Mouse (Mus musculus): ENCODE data around the gene Clec5a. TPM values are rescaled to one million over a fixed set of nuclear protein-coding genes. Genes with fewer than 3 reads are reported as not detected.
"Not testable (repeated sequence)": the region's sequence is repeated elsewhere in the genome, so short reads cannot be mapped to it uniquely, and the experiment has no call there.

Clec5a gene
- polyA plus RNA-seq (2014; fragmentation: Nextera tagmentation; extraction: Ambion mirVana): 0.11 and 1.1 TPM in 2 replicates

DNA sequence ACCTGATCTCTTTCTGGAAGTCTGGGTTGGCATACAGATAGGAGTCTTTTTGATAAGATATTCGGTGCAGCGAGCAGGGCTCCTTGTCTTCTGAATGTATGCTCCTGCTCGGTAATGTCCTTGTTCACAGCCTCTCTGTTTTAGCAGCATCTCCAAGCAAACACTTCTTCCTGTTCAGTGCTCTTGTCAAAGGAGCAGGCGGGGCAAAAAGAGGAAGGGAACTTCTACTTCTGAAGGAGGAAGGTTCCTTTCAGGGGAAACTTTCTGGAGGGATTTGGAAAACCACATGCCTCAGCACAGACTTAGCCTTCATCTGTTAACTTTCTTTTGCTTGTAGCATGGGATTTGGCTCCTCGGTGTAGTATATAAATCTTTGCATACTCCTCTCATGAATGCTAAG lies at the start of gene Clec5a:
Clec5a (minus strand) TSS at position 177 of the 400 bp plus-strand sequence.
- no peak for DNase-seq
- Histone ChIP-seq H3K4me2 (ENCODE audit: low read length) (no peak within 1 kb of the TSS), H3K27me3 (ENCODE audit: control insufficient read depth, insufficient read depth, low read length) (no peaks in the 10 kb centered on the region), H3K36me3 (ENCODE audit: control insufficient read depth, insufficient read depth, low read length) (no peaks in the 10 kb centered on the region), H3K4me3 (replicated peaks; ENCODE audit: low read depth, low read length) (no peak within 1 kb of the TSS), H3K27ac (replicated peaks; ENCODE audit: low read depth, low read length) (no peak within 1 kb of the TSS), H3K9ac (replicated peaks; ENCODE audit: low read length) (no peak within 1 kb of the TSS), H3K9me3 (ENCODE audit: control insufficient read depth, low read length) (no peaks in the 10 kb centered on the region), H3K4me1 (ENCODE audit: control insufficient read depth, insufficient read depth, low read length) (no peaks in the 10 kb centered on the region)
- ATAC-seq (ENCODE audit: low FRiP score, low TSS enrichment): no peak
- 87% methylated on average over 5 of the region's 5 CpGs for WGBS

DNA sequence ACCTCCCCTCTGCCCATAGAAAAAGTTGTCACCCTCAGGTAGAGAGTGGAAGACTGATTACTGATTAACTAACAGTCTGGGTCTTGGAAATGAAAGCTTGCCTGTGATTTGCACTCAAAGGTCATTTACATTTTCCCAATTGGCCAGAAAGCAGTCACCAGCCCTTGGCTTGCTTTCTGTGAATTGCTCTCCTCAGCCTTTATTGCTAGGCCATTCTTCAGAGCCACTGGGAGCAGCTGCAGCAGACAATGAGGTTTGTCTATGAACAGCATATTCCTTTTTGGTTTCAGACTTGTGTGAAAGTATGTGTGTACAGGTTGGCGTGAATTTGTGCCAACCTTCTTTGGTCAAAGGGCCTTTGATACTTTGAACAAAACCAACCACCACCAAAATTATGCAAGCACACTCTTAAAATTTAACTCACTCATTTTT lies 49.0 kb upstream of the Clec5a start:
- Histone ChIP-seq H3K9ac (replicated peaks; ENCODE audit: low read length) (no peak overlapping the region), H3K9me3 (ENCODE audit: control insufficient read depth, low read length) (no peaks in the 10 kb centered on the region), H3K36me3 (ENCODE audit: control insufficient read depth, insufficient read depth, low read length) (no peaks in the 10 kb centered on the region), H3K4me2 (ENCODE audit: low read length) (no peak overlapping the region), H3K4me3 (replicated peaks; ENCODE audit: low read depth, low read length) (no peak overlapping the region), H3K27me3 (ENCODE audit: control insufficient read depth, insufficient read depth, low read length) (no peaks in the 10 kb centered on the region), H3K27ac (replicated peaks; ENCODE audit: low read depth, low read length) (no peak overlapping the region), H3K4me1 (ENCODE audit: control insufficient read depth, insufficient read depth, low read length) (no peaks in the 10 kb centered on the region)
- ATAC-seq (ENCODE audit: low FRiP score, low TSS enrichment) (no peak), DNase-seq (no peak)
- 63% methylated on average over 1 of the region's 1 CpGs for WGBS

DNA sequence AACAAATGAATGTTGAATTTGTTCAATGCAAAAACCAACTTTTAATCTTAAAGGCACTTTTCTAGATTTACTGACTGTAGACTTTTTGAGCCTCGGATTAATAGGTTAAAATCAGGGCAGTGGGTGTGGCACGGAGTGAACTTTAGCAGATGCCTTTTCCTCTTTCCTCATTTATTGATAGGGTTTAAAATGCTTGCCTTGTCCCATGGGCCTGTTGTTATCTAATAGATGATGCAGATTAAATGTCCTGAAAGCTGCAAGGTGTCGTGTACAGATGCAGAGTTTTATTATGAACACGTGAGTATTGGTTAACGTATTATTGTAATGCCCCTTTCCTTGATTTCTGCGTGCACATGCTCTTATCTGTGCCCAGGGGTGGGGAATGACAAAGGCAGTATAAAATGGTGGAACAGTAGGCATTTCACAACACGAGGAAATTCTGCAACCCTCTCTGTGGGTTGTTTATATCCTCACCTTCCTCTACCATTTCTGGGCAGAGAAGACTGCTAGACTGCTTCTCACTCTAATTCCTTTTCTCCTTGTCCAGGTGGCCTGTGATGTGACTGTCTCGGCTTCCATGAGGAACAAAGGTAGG lies 42.9 kb upstream of the Clec5a start, which contains the start of gene Mgam:
Mgam (plus strand) TSS at position 426 of the 595 bp plus-strand sequence.
- Histone ChIP-seq H3K9ac (replicated peaks; ENCODE audit: low read length) (no peak within 1 kb of the TSS), H3K9me3 (ENCODE audit: control insufficient read depth, low read length) (no peaks in the 10 kb centered on the region), H3K4me3 (replicated peaks; ENCODE audit: low read depth, low read length) (no peak within 1 kb of the TSS), H3K36me3 (ENCODE audit: control insufficient read depth, insufficient read depth, low read length) (no peaks in the 10 kb centered on the region), H3K4me1 (ENCODE audit: control insufficient read depth, insufficient read depth, low read length) (no peaks in the 10 kb centered on the region), H3K27ac (replicated peaks; ENCODE audit: low read depth, low read length) (no peak within 1 kb of the TSS), H3K4me2 (ENCODE audit: low read length) (no peak within 1 kb of the TSS), H3K27me3 (ENCODE audit: control insufficient read depth, insufficient read depth, low read length) (no peaks in the 10 kb centered on the region)
- WGBS: 86% methylated on average over 8 of the region's 8 CpGs
- ATAC-seq (ENCODE audit: low FRiP score, low TSS enrichment) (no peak), DNase-seq (no peak)

DNA sequence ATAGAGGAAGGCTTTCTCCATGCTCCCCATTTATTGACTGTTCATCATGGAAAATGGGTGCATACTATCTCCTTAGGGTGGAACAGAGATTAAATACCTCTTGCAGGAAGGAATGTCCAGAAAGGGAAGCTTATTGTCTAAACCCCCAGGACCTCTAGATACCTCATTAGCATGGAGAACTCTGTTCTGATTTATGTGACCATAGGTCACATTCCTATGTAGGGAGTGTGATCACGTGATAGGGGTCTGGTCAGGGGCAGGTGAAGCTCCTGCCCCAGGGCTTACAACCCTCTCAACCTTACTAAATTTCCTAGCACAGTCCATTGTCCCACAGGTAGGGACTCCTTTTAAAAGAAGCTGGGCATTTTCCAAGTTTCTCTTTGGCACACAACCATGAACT lies 40.5 kb upstream of the Clec5a start:
- H3K27ac ChIP-seq (replicated peaks; ENCODE audit: low read depth, low read length): no peak overlapping the region
- H3K9me3 ChIP-seq (ENCODE audit: control insufficient read depth, low read length): no peaks in the 10 kb centered on the region
- H3K4me1 ChIP-seq (ENCODE audit: control insufficient read depth, insufficient read depth, low read length): no peaks in the 10 kb centered on the region
- H3K4me3 ChIP-seq (replicated peaks; ENCODE audit: low read depth, low read length): no peak overlapping the region
- no peaks in the 10 kb centered on the region for H3K36me3 ChIP-seq (ENCODE audit: control insufficient read depth, insufficient read depth, low read length)
- H3K4me2 ChIP-seq (ENCODE audit: low read length): no peak overlapping the region
- no peak for DNase-seq
- H3K27me3 ChIP-seq (ENCODE audit: control insufficient read depth, insufficient read depth, low read length): no peaks in the 10 kb centered on the region
- WGBS: 63% methylated on average over 1 of the region's 1 CpGs
- no peak for ATAC-seq (ENCODE audit: low FRiP score, low TSS enrichment)
- H3K9ac ChIP-seq (replicated peaks; ENCODE audit: low read length): no peak overlapping the region

DNA sequence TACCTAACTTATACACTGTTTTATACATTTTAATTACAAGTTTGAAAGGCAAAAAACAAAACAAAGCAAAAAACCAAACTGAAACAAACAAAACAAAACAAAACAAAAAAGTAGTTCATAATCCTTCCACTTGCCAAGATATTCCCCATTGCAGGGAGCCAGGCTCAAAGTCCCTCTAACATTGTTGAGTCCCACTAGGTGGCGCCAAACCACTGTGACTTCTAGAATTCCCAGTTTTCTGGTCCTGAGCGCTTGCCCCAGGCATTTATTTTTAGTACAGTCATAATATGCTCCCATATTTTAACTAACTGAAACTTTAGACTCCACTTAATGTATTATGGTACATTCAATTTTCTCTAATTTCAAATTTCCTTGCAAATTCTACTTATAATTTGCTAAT lies 32.3 kb upstream of the Clec5a start:
- 0 out of 2 replicates have a peak, but pooled peaks have one; percentile 58 for ATAC-seq (ENCODE audit: low FRiP score, low TSS enrichment)

DNA sequence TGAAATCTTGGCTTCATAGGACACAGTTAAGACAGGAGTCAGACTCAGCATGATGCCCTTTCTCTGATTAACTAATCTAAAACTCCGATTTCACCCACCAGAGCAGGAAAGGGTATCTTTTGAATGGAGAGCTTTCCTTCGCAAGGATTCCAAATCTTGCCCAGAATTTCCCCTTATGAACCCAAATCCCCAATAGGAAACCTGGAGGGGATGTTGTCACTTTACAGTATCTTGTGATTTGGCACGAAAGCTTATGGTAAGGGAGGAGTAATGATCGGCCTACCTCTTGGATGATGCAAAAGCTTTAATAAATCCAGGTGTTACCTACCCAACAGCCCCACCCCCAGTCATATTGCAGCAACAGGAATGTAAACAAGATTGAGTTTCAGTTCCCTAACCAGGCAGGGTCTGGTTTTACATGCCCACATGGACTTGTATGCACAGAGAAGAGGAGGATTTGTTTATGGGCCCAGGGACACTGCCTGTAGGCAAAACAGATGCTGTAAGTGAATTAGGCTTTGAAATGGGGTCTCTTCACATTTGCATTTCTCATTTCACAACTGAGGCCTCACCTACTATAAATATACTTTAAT lies 27.7 kb upstream of the Clec5a start, which contains the start of gene Tas2r138:
Tas2r138 (minus strand) TSS at position 51 of the 593 bp plus-strand sequence.
- WGBS: 86% methylated on average over 4 of the region's 4 CpGs
- H3K27me3 ChIP-seq (ENCODE audit: control insufficient read depth, insufficient read depth, low read length): no peaks in the 10 kb centered on the region

More for the DNA sequence above, 32.3 kb upstream of the Clec5a start:
- H3K9ac ChIP-seq (replicated peaks; ENCODE audit: low read length): no peak overlapping the region
- H3K4me1 ChIP-seq (ENCODE audit: control insufficient read depth, insufficient read depth, low read length): no peaks in the 10 kb centered on the region
- no peak overlapping the region for H3K4me3 ChIP-seq (replicated peaks; ENCODE audit: low read depth, low read length)
- H3K36me3 ChIP-seq (ENCODE audit: control insufficient read depth, insufficient read depth, low read length): no peaks in the 10 kb centered on the region
- peak; percentile 91 for DNase-seq
- no peaks in the 10 kb centered on the region for H3K9me3 ChIP-seq (ENCODE audit: control insufficient read depth, low read length)
- H3K27me3 ChIP-seq (ENCODE audit: control insufficient read depth, insufficient read depth, low read length): no peaks in the 10 kb centered on the region
- WGBS: 17% methylated on average over 2 of the region's 2 CpGs
- H3K4me2 ChIP-seq (ENCODE audit: low read length): no peak overlapping the region
- no peak overlapping the region for H3K27ac ChIP-seq (replicated peaks; ENCODE audit: low read depth, low read length)

DNA sequence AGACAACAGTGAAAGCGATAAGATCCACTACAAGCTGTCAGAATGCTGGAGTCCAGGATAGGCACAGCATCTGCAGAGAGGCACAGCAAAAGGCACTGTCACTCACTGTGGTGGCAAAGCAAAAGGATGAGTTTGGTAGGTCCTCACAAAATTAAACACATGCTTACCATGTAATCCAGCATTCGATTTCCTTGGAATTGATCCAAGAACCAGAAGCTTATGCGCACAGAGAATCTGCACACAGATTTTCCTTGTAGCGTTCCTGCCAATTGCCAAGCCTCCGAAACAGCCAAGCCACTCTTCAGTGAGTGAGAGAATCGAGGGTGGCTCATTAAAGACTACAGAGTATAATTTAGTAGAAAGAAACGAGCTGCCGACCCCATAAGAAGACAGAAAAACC lies 24.6 kb upstream of the Clec5a start:
- Histone ChIP-seq H3K36me3 (ENCODE audit: control insufficient read depth, insufficient read depth, low read length) (no peaks in the 10 kb centered on the region), H3K9me3 (ENCODE audit: control insufficient read depth, low read length) (no peaks in the 10 kb centered on the region), H3K4me1 (ENCODE audit: control insufficient read depth, insufficient read depth, low read length) (no peaks in the 10 kb centered on the region), H3K9ac (replicated peaks; ENCODE audit: low read length) (no peak overlapping the region), H3K27me3 (ENCODE audit: control insufficient read depth, insufficient read depth, low read length) (no peaks in the 10 kb centered on the region), H3K4me3 (replicated peaks; ENCODE audit: low read depth, low read length) (no peak overlapping the region), H3K4me2 (ENCODE audit: low read length) (no peak overlapping the region), H3K27ac (replicated peaks; ENCODE audit: low read depth, low read length) (no peak overlapping the region)
- peak; percentile 47 for DNase-seq
- 72% methylated on average over 8 of the region's 8 CpGs for WGBS
- ATAC-seq (ENCODE audit: low FRiP score, low TSS enrichment): no peak

More for the DNA sequence above, 27.7 kb upstream of the Clec5a start, which contains the start of gene Tas2r138:
- ATAC-seq (ENCODE audit: low FRiP score, low TSS enrichment) (no peak), DNase-seq (no peak)
- H3K36me3 ChIP-seq (ENCODE audit: control insufficient read depth, insufficient read depth, low read length): no peaks in the 10 kb centered on the region
- H3K4me2 ChIP-seq (ENCODE audit: low read length): no peak within 1 kb of the TSS
- no peaks in the 10 kb centered on the region for H3K9me3 ChIP-seq (ENCODE audit: control insufficient read depth, low read length)
- H3K9ac ChIP-seq (replicated peaks; ENCODE audit: low read length): no peak within 1 kb of the TSS
- H3K4me1 ChIP-seq (ENCODE audit: control insufficient read depth, insufficient read depth, low read length): no peaks in the 10 kb centered on the region
- no peak within 1 kb of the TSS for H3K27ac ChIP-seq (replicated peaks; ENCODE audit: low read depth, low read length)
- no peak within 1 kb of the TSS for H3K4me3 ChIP-seq (replicated peaks; ENCODE audit: low read depth, low read length)

DNA sequence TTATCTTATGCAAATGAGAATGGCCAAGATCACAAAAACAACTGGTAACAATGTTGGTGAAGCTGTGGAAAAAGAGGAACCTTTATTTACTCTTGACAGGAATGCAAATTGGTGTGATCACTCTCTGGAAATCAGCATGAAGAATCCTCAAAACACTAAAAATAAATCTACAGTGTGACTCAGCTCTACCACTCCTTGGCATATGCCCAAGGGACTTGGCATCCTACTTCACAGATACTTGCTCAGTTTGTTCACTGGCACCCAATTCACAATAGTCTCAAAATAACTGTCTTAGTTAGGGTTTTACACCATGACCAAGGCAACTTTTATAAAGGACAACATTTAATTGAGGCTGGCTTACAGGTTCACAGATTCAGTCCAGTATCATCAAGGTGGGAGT lies 21.8 kb upstream of the Clec5a start:
- H3K4me3 ChIP-seq (replicated peaks; ENCODE audit: low read depth, low read length): no peak overlapping the region
- H3K9me3 ChIP-seq (ENCODE audit: control insufficient read depth, low read length): no peaks in the 10 kb centered on the region
- ATAC-seq (ENCODE audit: low FRiP score, low TSS enrichment): no peak
- no peaks in the 10 kb centered on the region for H3K4me1 ChIP-seq (ENCODE audit: control insufficient read depth, insufficient read depth, low read length)
- no peaks in the 10 kb centered on the region for H3K27me3 ChIP-seq (ENCODE audit: control insufficient read depth, insufficient read depth, low read length)
- H3K4me2 ChIP-seq (ENCODE audit: low read length): no peak overlapping the region
- no peaks in the 10 kb centered on the region for H3K36me3 ChIP-seq (ENCODE audit: control insufficient read depth, insufficient read depth, low read length)
- no peak overlapping the region for H3K9ac ChIP-seq (replicated peaks; ENCODE audit: low read length)
- H3K27ac ChIP-seq (replicated peaks; ENCODE audit: low read depth, low read length): no peak overlapping the region
- DNase-seq: no peak

DNA sequence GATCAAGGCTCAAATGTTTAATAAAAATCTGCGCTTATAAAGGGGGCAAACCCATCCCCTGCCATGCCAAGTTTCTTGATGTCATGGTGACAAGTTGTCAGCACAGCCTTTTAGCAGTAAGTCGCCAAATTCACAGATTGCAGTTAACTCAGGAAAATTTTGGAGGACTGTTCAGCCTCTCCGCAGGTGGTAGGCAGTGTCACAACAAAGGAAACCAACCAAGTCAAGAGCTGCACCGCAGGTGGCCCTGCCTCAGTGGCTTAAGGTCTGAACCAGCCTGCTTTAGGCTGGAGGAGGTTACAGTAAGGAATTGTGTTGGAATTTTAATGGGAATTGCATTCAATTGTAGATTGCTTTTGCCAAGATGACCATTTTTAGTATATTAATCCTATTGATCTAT lies 12.9 kb upstream of the Clec5a start:
- not testable (repeated sequence) for H3K4me1 ChIP-seq (ENCODE audit: control insufficient read depth, insufficient read depth, low read length); H3K36me3 ChIP-seq (ENCODE audit: control insufficient read depth, insufficient read depth, low read length); H3K4me3 ChIP-seq (replicated peaks; ENCODE audit: low read depth, low read length); DNase-seq; H3K4me2 ChIP-seq (ENCODE audit: low read length); H3K9ac ChIP-seq (replicated peaks; ENCODE audit: low read length); H3K27ac ChIP-seq (replicated peaks; ENCODE audit: low read depth, low read length); ATAC-seq (ENCODE audit: low FRiP score, low TSS enrichment); H3K9me3 ChIP-seq (ENCODE audit: control insufficient read depth, low read length); H3K27me3 ChIP-seq (ENCODE audit: control insufficient read depth, insufficient read depth, low read length)
- WGBS: 28% methylated on average over 4 of the region's 4 CpGs
